Mouse (Mus musculus) cerebellum, postnatal 10 days (tissue): Measurements from ENCODE around the gene Agrn.

ENCODE experiments used
- DNase-seq, 2 experiments: peaks; one replicate each; pipeline ENCODE4 v3.0.0; 2021; ENCODE audit warnings: mixed read lengths in 2 of 2

Agrn gene

DNA sequence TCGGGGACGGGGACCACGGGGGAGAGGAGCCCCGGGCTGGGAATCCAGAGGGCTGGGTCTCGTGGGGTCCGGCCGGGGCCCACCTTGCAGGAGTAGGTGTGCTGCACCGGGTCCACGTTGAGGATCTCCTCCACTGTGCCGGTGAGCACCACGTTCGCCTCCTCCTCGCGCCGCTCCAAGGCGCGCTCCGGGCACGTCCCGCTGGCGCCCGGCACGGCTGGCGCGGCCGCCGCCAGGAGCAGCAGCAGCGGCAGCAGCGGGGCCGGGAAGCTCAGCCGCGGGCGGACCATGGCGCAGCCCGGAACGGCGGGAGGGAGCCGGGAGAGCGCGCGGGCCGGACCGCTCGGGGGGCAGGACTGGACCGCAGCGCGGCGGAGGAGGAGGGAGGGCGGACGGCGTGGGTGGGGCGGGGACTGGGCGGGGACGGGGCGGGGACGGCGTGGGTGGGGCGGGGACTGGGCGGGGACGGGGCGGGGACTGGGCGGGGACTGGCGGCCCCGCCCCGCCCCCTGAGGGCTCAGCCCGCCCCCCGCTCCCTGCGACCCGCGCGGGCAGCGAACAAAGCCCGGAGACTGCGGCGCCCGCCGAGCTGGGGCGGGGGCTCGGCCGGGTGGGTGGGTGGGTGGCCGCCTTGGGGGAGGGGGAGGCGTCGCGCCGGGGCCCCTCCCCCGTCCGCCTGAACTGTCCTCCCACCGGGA is at the start of gene Agrn:
TSS of gene Agrn (minus strand) at position 358 of the 698 bp plus-strand sequence.
- peak; percentile 81 to 87 for DNase-seq

DNA sequence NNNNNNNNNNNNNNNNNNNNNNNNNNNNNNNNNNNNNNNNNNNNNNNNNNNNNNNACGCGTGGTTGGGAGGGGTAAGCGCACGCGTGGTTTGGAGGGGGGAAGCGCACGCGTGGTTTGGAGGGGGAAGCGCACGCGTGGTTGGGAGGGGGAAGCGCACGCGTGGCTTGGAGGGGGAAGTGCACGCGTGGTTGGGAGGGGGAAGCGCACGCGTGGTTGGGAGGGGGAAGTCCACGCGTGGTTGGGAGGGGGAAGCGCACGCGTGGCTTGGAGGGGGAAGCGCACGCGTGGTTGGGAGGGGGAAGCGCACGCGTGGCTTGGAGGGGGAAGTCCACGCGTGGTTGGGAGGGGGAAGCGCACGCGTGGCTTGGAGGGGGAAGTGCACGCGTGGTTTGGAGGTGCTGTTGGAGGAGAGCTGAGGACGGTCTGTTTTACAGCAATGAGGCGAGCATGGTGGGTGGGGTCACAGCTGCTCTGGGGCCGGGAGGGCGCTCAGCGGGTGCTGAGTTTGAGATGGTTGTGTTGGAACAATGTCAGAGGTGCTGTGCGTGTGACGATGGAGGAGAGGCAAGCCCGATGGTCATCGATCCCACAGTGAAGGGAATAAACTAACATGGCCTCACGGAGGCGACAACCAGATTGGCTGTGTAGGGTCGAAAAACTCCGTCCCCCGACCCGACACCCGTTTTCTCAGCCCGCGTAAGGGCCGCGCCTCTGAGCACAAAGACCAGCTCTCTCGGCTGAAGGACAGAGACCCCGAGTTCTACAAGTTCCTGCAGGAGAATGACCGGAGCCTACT is 39.6 kb upstream of the Agrn start:
- peak; percentile 61 to 62 for DNase-seq

DNA sequence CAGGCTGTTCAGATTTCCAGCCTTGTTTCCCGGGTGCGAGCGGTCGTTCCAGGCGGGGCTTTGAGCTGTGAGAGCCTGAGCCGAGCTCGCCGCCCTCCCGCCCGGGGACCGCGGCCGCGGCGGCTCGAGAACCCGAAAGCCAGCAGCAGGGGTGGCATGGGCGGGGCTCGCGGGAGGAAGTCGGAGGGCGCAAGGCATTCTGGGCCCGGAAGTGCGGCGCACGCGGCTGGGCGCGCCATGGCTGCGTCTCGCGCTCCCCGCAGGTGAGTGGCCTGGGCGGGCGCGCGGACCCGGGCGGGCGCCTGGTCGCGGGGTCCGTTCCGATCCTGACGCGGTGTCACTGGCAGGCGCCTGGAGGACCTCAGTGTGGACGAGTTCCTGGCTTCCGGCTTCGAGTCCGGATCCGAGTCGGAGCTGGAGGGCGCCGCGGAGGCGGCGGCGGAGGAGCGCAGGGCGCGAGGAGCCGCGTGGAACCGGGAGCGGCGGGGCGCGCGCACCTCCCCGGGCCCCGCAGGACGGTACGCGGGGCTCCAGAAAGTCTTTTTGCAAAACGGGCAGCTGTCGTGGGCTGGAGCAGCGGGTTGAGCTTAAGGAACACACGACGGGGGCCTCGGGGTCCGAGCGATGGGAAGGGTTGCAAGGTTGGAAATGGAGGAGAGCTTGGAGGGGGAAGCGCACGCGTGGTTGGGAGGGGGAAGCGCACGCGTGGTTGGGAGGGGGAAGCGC is 38.7 kb upstream of the Agrn start, which contains the start of gene Noc2l:
TSS of gene Noc2l (plus strand) at position 203 of the 726 bp plus-strand sequence.
- DNase-seq, result peak; percentile 96 to 98

DNA sequence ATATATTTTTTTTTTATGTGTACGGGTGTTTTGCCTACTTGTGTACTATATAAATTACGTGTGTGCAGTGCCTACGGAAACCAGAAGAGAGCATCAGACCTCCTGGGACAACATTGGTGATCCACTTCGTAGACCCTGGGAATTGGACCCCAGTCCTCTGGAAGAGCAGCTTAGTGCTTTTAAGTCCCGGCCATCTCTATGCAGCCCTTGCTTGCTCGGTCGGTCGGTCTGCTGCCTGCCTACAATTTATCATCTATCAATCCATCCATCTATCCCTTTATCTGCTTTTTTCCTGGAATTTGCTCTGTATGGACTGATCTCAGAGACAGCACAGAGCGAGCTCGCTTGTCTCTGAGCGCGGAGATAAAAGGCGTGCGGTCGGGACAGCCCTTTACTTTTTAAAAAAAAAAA is 38.1 kb upstream of the Agrn start:
- peak; percentile 54 to 62 for DNase-seq

DNA sequence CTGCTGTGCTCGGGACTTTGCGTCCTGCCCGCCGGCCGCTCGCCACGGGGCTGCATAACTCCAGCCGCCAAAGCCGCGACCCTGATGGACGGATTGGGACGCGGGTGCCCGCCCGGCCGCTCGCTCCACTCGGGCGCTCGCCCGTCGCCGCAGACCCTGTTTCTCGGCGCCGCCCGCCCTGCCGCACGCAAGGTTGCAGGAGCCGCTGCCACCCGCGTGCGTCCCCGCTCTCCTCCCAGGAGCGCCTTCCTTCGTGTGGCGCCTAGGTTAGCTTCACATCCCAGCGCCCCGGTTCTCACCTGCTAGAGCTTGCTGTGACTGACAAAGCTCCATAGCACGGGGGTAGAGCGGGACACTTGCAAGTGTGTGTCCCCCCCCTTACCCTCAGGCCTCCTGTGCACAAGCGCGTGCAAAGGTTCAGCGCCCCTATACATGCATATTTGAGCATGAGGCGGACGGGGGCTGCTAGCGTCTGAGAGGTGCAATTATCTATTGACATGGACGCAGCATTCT is 37.5 kb upstream of the Agrn start, which contains the start of gene Plekhn1:
TSS of gene Plekhn1 (minus strand) at position 157 of the 513 bp plus-strand sequence.
- DNase-seq, result peak; percentile 91 to 92

DNA sequence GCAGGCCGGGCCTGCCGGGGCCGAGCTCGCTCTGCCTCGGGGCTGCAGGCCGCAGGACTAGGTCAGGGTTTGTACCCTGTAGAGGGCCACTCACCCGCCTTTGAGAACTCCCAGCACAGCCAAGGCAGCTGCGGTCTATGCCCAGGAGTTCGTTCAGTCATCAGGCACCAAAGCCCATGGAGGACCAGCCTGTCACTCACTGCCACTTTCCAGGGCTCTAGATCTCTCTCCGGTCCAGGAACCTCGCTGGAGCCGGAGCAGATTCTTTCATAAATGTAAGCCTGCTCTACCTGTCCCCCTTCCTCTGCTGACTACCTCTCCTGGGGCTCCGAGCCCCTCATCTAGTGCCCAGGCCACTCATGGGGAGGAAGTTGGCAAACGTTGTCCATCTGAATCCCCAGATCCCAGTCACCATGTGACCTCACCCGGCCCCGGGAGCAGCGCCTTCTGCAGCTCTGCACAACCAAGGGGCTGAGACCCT is 36.8 kb upstream of the Agrn start:
- DNase-seq, result peak; percentile 59 to 67

DNA sequence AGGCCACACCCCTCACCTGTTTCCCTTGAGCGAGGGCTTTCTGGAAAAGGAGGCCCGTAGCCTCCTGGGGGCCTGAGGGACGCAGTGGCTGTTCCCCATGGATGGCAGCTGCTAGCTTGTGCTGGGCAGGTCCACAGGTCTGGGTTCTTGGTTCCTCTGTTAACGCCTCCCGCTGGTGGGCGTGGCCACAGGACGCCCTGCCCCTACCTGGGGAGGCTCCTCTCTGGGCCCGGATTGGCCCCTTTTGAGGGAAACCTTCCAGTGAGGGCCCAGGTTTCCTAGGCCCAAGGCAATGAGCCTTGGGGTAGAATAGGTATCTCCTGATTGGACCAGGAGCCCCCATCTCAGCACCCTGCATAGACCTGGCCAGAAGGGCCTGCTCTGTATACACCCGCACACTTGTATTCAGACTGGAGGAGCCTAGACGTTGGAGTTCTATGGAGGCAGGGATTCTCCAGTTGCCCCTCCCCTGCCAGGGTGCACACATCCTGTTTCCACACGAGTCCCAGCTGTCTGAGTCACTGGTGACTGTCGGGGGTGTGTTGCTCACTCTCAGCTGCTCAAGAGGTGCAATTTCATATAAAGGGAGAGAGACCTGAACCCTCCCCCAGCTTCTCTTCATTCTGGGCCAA is 31.2 kb upstream of the Agrn start:
- DNase-seq, result peak in 1 of 2 experiments; percentile 34

DNA sequence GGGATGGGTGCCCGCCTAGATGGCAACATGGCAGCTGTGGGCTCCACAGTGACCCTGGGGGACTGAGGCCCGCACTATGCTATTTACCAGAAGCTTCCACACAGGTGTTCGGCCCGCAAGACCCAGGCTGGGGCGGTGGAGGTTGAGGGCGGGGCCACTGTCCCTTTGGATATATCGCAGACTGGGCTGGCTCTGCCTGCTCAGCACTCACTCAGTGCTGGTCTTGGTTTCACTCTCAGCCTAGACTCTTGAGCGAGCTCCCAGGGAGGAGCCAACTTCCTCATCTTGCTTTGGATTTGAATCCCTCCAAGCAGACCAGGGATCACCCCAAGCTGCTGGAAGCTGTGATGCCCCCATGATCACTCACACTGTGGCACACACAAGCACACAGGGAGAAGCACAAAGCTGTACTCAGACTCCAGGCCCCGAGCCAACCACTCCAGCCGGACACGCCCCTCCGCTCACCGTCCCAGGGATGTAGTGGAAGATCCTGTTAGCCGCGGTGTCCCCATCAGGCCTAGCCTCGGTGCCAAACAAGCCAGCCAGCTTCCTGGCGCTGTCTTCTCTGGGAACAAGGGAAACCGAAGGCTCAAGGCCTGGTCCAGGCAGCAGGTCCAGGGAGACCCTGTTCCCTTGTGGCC is 30.6 kb upstream of the Agrn start:
- DNase-seq, result peak; percentile 49 to 64

DNA sequence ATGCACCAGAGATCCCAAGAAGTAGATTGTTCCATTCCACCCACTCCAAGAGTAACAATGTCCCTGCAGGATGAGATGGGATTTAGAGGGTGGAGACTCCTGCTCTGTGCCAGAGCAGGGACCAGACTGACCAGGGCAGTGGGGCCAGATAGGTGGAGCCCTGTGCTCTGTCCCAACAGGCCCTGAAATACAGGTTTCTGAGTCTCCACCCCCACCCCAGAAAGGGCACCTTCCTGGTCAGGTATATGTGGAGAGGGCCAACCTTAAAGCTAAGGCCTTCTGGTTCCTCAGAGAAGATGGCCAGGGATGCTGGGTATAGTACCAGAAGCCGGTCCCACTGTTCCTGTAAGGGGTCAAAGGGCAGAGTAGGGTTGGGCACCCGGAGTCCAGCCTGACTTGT is 27.0 kb upstream of the Agrn start:
- no peak for DNase-seq

DNA sequence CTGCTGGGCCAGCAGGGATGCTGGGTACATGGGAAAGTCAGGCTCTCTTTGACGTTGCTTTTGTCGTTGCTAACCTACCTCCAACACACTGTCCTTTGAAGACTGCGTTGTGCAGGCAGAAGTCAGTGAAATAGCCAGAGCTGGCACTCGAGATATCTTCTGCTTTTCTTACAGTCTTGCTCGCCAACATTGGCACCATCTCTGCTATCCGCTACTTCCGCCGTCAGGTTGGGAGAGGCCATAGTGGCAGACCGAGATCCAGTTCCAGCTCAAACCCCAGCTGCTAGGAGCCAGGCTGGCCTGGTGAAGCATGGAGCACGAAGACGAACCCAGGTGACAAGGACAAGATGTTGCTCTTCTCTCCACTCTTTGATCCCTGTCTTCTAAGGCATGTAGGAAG is 22.6 kb upstream of the Agrn start:
- DNase-seq, result no peak

DNA sequence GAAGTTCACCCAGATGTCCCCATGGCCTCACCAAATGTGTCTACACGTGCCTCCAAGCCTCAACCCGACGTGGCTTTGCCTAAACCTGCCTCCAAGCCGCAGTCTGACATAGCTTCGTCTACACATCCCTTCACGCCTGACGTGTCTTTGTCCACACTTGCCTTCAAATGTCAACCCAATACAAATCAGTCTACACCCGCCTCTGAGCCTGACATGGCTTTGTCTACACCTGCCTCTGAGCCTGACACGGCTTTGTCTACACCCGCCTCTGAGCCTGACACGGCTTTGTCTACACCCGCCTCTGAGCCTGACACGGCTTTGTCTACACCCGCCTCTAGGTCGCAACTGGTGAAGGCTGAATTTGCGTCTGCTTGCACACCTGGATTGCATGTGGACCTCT is 20.6 kb upstream of the Agrn start:
- DNase-seq, result no peak

DNA sequence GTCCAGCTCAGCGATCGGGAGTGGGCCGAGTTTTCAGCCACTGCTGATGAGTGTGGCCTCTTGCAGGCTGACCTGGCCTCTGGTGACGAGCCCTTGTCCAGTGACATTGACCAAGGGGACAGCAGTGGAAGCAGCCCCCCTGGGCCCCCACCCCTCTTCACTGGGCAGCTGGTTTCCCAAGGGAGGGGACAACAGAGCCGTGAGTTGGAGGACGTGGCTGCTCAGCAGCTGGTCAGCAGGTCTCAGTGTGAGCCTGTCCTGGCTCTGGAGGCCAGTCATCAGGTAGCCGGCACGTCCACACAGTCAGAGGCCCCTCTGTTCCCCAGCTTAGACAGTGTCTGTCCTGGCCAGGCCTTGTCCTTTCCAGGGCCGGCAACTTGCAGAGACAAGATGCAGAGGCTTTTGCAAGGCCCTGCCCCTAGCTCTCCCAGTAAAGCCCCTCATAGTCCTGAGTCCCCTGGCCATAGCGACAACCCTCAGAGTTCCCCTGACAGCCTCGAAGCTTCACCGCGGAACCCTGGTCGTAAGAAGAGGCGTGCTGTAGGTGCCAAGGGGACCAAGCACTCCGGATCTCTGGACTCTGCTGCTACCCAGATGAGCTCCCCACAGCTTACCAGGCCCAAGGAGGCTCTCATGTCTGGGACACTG is 19.9 kb upstream of the Agrn start:
- DNase-seq, result no peak

DNA sequence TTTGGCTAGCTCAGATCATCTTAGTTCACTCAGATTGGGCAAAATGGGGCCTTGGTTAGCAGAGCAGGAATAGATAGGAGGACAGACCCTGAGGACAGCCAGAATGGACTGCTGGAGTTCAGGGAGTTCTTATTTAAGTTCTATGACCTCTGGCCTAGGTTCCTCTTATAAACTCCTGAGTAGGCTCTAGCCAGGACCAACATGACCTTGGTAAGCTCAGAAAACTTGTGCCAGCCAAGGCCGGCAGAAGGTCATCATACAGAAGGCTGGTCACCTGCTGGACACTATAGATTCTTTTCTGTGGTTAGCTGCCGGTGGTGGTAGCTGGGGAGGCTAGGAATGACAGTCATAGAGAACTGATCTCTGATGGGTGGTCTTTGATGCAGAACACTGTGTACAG is 18.9 kb upstream of the Agrn start:
- DNase-seq, result no peak

DNA sequence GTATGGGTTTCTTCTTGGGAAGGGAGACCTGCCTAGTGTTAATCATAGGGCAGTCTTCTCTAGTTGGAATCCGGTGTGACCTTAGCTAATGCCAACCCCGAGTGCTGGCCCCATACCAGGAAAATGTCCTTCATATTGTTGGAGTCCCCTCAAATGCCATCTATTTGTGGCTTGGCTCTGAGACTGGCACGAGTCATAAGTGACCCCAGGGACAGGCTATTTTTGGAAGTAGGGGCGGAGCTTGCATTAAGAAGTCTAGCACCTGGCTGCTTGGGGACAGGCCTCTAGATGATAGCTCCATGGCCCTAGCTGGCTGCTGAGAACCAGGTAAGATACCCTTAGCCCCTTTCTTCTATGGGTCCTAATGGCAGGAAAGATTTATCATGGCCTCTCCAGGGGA is 18.4 kb upstream of the Agrn start, which contains the start of gene Perm1:
TSS of gene Perm1 (plus strand) at position 220 of the 400 bp plus-strand sequence.
- DNase-seq, result peak; percentile 76 to 83

DNA sequence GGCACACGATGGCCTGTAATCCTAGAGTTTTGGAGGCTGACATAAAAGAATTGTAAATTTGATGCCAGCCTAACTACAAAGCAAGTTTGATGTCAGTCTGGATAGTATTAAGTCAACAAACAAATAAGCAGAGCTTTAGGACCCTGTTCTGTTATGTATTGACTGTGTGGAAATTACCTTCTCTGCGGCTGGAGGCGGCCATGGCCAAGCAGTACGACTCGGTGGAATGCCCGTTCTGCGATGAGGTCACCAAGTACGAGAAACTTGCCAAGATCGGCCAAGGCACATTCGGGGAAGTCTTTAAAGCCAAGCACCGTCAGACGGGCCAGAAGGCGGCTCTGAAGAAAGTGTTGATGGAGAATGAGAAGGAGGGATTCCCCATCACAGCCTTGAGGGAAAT is 15.8 kb upstream of the Agrn start:
- DNase-seq, result no peak

DNA sequence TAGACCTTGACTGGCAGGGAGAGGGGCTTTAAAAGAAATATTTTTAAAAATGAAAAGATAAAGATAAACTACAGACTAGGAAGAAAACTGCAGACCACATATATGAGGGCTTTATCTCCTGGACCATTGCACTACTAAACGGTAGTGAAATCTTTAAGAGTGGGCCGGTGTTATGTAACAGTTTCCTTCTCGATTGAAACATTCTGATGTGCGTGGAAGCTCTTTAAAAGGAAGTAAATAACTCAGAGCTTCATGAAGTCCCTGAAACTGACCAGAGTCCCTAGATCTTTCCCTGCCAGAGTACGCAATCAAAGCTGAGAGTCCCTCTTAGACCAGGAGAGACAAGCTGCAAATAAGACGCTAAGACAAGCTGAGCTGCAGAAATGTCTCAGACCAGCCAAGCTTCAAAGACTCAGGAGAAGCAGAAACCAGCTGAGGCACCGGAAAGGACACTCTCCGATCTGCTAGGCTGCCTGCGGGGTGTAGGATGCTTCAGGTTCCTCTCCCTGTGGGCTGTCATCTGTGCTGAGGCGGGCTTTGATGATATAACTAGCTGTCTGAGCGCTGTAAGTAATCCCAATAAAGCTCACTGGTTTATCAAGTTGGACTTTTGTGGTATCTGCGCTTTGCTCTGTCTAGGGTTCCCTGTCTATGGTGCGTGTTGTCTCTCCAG is 12.8 kb upstream of the Agrn start:
- no peak for DNase-seq

DNA sequence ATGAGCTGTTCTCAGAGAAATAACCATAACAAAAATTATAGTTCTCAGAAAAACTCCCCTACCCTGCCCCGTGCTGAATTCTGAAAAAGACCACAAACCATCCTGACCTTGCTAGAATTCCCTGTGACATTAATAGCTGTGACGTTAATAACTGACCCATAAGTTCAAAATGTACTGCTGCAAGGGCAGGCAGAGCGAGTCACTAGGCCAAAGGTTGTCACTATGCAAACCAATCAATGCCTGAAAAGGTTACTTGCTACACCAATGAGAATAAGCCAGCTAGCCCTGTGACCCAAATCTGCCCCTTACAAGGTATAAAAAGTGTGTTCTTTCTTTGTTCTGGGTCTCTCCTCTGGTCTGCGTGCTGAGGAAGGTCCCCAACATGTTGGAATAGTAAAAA is 11.6 kb upstream of the Agrn start:
- no peak for DNase-seq

DNA sequence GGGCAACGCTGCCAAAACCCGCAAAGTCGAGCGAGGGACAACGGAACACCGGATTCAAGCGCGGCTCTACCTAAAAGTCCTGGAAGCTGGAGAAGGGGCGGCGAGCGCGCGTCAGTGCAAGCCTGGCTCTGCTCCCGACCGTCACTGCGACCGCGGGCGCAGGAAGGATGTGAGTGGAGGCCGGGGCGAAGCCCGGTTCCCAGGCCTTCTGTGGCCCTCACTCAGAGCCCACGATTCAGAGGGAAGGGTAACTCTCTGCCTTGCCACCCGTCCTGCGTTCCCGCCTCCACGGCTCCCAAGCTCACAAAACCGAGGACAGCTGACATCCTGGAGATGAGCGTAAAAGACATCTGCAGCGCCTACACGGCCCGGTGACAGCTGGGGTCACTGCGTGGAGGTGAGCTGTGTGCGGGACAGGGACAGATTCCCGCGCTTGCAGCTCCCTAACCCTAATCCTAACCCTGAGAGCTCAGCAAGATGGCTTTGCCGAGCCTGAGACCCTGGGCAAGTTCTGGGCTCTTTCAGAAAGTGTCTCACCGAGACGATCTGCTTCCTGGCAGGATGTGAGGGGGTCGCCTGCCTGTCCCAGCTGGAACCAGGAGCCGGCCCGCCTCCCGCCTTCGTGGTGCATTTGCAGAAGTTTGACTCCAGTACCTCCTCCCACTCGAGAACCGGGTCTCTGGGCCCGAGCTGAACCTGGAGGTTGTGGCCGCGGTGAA is 6.3 kb upstream of the Agrn start:
- DNase-seq, result peak; percentile 48 to 61

DNA sequence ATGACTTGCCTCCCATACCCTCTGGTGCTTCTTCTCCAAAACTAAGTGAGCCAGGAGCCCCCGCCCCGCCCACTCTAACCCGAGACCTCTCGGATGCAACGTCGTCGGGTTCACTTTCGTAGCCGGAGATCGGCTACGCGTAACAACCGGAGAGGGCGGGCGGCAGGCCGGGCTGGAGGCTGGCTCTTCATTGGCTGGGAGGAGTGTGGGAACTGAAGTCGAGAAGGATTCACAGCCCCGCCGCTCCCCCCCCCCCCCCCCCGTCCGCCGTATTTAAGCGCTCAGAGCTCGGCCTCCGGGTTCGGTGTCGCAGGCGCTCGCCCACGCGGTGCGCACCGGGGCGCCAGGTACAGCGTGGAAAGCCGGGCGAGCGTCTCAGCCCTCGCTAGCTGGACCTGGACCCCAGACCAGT is 5.7 kb upstream of the Agrn start, which contains the start of gene AW011738:
TSS of gene AW011738 (plus strand) at position 304 of the 412 bp plus-strand sequence.
- DNase-seq, result peak; percentile 82 to 88

DNA sequence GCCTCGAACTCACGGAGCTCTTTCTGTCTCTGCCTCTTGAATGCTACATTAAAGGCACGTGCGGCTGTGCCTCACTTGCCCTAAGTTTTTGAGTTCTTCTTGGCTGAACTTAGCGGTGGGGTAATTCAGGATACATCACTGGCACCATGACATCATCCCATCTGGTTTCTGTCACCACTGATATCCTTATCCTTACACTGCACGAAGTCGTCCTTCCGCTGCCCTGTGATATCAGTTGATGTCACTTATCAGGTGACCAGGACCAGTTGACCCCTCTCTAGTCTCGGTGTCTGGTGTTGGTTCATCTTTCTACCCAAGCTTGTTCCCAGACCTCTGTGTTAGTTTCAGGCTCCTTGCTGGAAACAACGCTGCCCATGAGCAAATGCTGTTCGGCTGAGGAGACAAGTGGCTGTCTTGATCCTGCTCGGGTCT is 5.2 kb upstream of the Agrn start:
- no peak for DNase-seq
